Mouse (Mus musculus) forebrain, embryonic 15.5 days (tissue): ENCODE results near the gene Prkcz. TPM values are rescaled to one million over a fixed set of nuclear protein-coding genes. Genes with fewer than 3 reads are reported as not detected.

Experiments
- ATAC-seq: fragments of 200-750 bp; cut with Nextera tagmentation; replicated peaks from 2 replicates; pipeline ENCODE4 v1.8.0; 2017; ENCODE audit warnings: mild to moderate bottlenecking, moderate TSS enrichment, moderate library complexity
- H3K27ac ChIP-seq: fragments of 300-500 bp; sonication (generic); replicated peaks from 2 replicates; pipeline ENCODE4 v1.5.1; 2015; ENCODE audit warnings: mild to moderate bottlenecking, inconsistent platforms
- H3K27me3 ChIP-seq: fragments of 300-500 bp; sonication (generic); 2 replicates; pipeline ENCODE4 v1.6.1; 2015; ENCODE audit warnings: inconsistent platforms
- H3K36me3 ChIP-seq: fragments of 300-500 bp; sonication (generic); 2 replicates; pipeline ENCODE4 v1.6.1; 2015; ENCODE audit warnings: mild to moderate bottlenecking, inconsistent platforms
- H3K4me1 ChIP-seq: fragments of 300-500 bp; sonication (generic); 2 replicates; pipeline ENCODE4 v1.6.1; 2015; ENCODE audit warnings: inconsistent platforms
- H3K4me2 ChIP-seq: fragments of 300-500 bp; sonication (generic); replicated peaks from 2 replicates; pipeline ENCODE4 v1.6.1; 2015; ENCODE audit warnings: mild to moderate bottlenecking, inconsistent platforms
- H3K4me3 ChIP-seq: fragments of 300-500 bp; sonication (generic); 2 replicates; pipeline ENCODE4 v1.5.1; 2015; ENCODE audit warnings: mild to moderate bottlenecking, inconsistent platforms
- H3K9ac ChIP-seq: fragments of 300-500 bp; sonication (generic); replicated peaks from 2 replicates; pipeline ENCODE4 v1.6.1; 2015; ENCODE audit warnings: mild to moderate bottlenecking, inconsistent platforms
- H3K9me3 ChIP-seq: fragments of 300-500 bp; sonication (generic); 2 replicates; pipeline ENCODE4 v1.6.1; 2016; ENCODE audit warnings: inconsistent platforms
- WGBS: fragments of 180-500 bp; shearing (Covaris S2); methylation state at CpG from one replicate; pipeline ENCODE4 v1.1.7; 2015; ENCODE audit warnings: mixed read lengths; 5-methylcytosine and 5-hydroxymethylcytosine counted together
- polyA plus RNA-seq: library from polyadenylated mRNA; unstranded; fragments of >200 nt; fragmentation: Nextera tagmentation; extraction: Ambion mirVana; gene quantifications from 2 replicates; pipeline ENCODE4 v1.2.1, GENCODE M21; 2015

Gene Prkcz
- 62.2 and 69.1 TPM in 2 replicates for polyA plus RNA-seq

GRCm38 (mm10) chr4:155361303-155361791, at the start of gene Prkcz:
Prkcz (minus strand) TSS chr4:155361361.
- Histone ChIP-seq H3K9ac (no peak within 1 kb of the TSS), H3K4me1 (peaks cover 12% of the 10 kb centered on the region), H3K4me3 (peak within 1 kb of the TSS; percentile 40), H3K27me3 (peaks cover 64% of the 10 kb centered on the region), H3K36me3 (no peaks in the 10 kb centered on the region), H3K9me3 (no peaks in the 10 kb centered on the region), H3K27ac (no peak within 1 kb of the TSS), H3K4me2 (peak within 1 kb of the TSS; percentile 54)
- under 1% methylated on average over 51 of the region's 51 CpGs for WGBS
- ATAC-seq, result peak; percentile 64; the same call in 1 of the 2 replicates

- Histone ChIP-seq H3K9me3 (no peaks in the 10 kb centered on the region), H3K4me1 (peaks cover 13% of the 10 kb centered on the region), H3K9ac (peak within 1 kb of the TSS; percentile 47), H3K4me3 (peak within 1 kb of the TSS; percentile 60), H3K27me3 (no peaks in the 10 kb centered on the region), H3K36me3 (no peaks in the 10 kb centered on the region), H3K4me2 (peak within 1 kb of the TSS; percentile 89), H3K27ac (peak within 1 kb of the TSS; percentile 44)
- peak; percentile 99 for ATAC-seq
- under 1% methylated on average over 35 of the region's 35 CpGs for WGBS
These were observed 48.1 kb upstream of the Prkcz start, which contains the start of gene Cfap74 for GRCm38 (mm10) chr4:155409058-155409776. Cfap74 (plus strand) TSS chr4:155409190.

DNA sequence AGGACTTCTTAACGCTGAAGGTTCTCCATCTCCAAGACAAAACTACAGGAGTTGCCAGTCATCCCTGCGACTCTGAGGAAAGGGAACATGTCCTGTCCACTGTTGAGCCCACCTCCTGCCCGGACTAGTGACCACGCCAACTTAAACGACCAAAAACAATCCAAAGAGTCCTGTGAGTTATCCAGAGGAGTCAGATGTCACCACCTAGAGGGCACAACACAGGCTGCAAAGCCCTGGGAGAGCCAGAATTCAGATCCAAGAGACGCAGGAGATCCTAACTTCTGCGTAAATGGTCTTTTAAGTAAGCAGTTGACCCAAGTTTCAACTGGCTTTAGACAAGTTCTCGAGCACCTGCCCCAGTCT, 47.5 kb upstream of the Prkcz start:
- Histone ChIP-seq H3K9ac (peak overlapping the region; percentile 47), H3K4me3 (peak overlapping the region; percentile 60), H3K27ac (no peak overlapping the region), H3K27me3 (no peaks in the 10 kb centered on the region), H3K36me3 (no peaks in the 10 kb centered on the region), H3K9me3 (no peaks in the 10 kb centered on the region), H3K4me1 (peaks cover 13% of the 10 kb centered on the region), H3K4me2 (peak overlapping the region; percentile 89)
- under 1% methylated on average over 8 of the region's 8 CpGs for WGBS
- ATAC-seq, result peak; percentile 57

- ATAC-seq, result no peak
- no peak overlapping the region for H3K9ac ChIP-seq
- no peak overlapping the region for H3K4me3 ChIP-seq
- no peak overlapping the region for H3K4me2 ChIP-seq
- no peak overlapping the region for H3K27ac ChIP-seq
- no peaks in the 10 kb centered on the region for H3K36me3 ChIP-seq
- no peaks in the 10 kb centered on the region for H3K9me3 ChIP-seq
- H3K4me1 ChIP-seq, result peaks cover 7% of the 10 kb centered on the region
- peaks cover 17% of the 10 kb centered on the region for H3K27me3 ChIP-seq
- WGBS, result 69% methylated on average over 1 of the region's 1 CpGs
These were observed 41.3 kb upstream of the Prkcz start for GRCm38 (mm10) chr4:155402489-155402888.

DNA sequence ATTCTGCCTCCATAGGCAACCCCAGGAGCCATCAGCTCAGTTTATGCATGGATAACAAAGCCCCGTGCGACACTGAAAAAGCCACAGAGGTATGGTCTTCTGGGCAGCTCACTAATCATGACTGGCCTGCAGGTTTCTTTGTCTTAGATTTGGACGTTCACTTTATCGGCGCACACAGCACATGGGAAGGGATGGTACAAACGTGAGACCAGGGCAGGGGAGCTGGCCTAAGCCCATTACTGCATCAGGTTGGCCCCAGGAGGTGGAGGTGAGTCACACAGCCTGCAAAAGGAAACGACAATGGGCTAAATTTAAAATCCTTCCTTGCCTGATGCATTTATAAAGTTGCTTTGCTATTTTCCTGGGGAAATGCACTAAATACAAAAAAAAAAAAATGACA, 40.0 kb upstream of the Prkcz start:
- Histone ChIP-seq H3K27me3 (peaks cover 28% of the 10 kb centered on the region), H3K4me1 (peaks cover 8% of the 10 kb centered on the region), H3K9me3 (no peaks in the 10 kb centered on the region), H3K36me3 (no peaks in the 10 kb centered on the region), H3K4me2 (no peak overlapping the region), H3K9ac (no peak overlapping the region), H3K27ac (no peak overlapping the region), H3K4me3 (no peak overlapping the region)
- 65% methylated on average over 7 of the region's 7 CpGs for WGBS
- ATAC-seq, result no peak

DNA sequence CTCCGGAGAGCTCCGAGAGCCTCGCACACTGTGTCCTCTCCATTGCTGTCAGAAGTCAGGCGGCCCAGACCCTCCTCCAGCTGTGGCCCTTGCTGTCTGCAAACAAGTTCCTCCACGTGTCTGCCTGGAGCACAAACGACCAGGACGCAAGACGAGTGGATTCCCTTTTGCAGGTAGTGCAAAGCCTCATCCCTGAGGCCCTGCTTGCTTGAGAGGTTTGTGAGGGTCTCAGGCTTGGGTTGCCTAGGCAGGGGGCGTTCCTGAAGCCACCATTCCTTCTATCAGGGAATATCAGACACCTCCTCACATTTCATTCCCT, 37.0 kb upstream of the Prkcz start:
- Histone ChIP-seq H3K27me3 (peaks cover 28% of the 10 kb centered on the region), H3K9ac (no peak overlapping the region)

GRCm38 (mm10) chr4:155397511-155398221, 36.5 kb upstream of the Prkcz start, which contains the start of gene Gabrd:
Gabrd (minus strand) TSS chr4:155398112.
- Histone ChIP-seq H3K4me1 (peaks cover 8% of the 10 kb centered on the region), H3K27me3 (peaks cover 28% of the 10 kb centered on the region), H3K27ac (no peak within 1 kb of the TSS), H3K36me3 (no peaks in the 10 kb centered on the region), H3K9me3 (no peaks in the 10 kb centered on the region), H3K9ac (peak within 1 kb of the TSS; percentile 36; the same call in 1 of the 2 replicates), H3K4me2 (peak within 1 kb of the TSS; percentile 86), H3K4me3 (peak within 1 kb of the TSS; percentile 47)
- under 1% methylated on average over 57 of the region's 57 CpGs for WGBS
- ATAC-seq, result peak; percentile 51; the same call in 1 of the 2 replicates

More for the DNA sequence above, 37.0 kb upstream of the Prkcz start:
- H3K36me3 ChIP-seq, result no peaks in the 10 kb centered on the region
- H3K4me1 ChIP-seq, result peaks cover 8% of the 10 kb centered on the region
- peak overlapping the region; percentile 86 for H3K4me2 ChIP-seq
- no peaks in the 10 kb centered on the region for H3K9me3 ChIP-seq
- no peak overlapping the region for H3K27ac ChIP-seq
- ATAC-seq, result no peak
- WGBS, result 4% methylated on average over 9 of the region's 9 CpGs
- H3K4me3 ChIP-seq, result peak overlapping the region; percentile 47

DNA sequence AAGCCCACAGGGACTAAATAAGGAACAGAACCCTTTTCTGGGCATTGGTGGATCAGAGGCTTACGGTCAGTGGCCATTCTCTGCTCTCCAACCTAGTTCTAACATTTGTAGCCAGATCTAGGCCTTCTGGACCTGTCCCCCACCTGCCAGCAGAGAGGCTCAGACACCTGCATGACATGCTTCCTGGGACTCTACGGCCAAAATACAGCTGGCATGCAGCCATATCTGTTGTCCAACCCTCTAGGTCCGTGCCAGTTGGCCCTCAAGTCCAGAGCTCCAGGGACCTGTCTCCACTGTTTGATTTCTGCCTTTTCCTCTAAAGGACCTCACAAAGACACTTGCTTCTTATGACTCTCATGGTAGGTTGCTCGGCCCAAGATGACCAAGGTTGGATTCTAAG, 35.6 kb upstream of the Prkcz start:
- 87% methylated on average over 4 of the region's 4 CpGs for WGBS
- H3K4me1 ChIP-seq, result peaks cover 8% of the 10 kb centered on the region
- H3K36me3 ChIP-seq, result no peaks in the 10 kb centered on the region
- H3K4me2 ChIP-seq, result no peak overlapping the region
- no peak overlapping the region for H3K27ac ChIP-seq
- ATAC-seq, result no peak
- no peaks in the 10 kb centered on the region for H3K9me3 ChIP-seq
- no peak overlapping the region for H3K9ac ChIP-seq
- H3K4me3 ChIP-seq, result no peak overlapping the region
- H3K27me3 ChIP-seq, result peaks cover 28% of the 10 kb centered on the region

DNA sequence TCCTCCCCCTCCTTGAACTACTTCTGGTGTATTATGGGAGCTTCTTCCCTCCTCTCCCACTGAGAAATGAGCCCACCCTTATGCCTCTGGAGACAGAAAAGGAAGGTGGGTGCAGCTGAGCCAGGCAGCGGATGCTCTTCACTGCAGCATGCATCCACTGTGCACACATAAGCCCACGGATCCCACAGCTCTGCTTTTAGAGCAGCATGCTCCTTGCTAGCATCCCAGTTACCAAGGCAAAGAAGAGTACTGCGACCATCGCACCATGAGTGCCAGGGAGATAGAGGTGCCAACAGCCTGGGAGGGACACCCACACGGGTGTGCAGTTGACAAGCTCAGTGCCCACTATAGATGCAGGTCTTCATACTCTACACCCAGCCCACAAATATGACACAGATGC, 34.3 kb upstream of the Prkcz start:
- H3K27me3 ChIP-seq, result peaks cover 28% of the 10 kb centered on the region

DNA sequence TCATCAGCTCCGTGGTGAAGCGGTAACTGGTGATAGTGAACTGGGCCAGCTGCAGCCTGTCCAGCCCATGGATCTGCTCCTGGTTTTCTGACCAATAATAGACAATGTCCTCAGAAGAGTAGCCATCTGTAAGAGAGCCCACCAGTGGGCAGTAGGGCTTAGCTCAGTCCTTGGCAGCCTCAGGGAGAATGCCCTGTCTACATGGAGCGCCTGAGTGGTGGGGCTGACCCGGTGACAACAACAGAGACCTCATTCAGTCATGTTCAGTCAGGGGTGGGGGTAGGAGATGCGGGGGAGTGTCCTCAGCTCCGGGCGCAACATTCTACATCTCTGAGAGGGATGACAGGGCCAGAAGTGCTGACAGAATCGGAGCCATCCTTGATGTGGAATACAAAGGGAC, 26.0 kb upstream of the Prkcz start:
- H3K4me1 ChIP-seq, result no peaks in the 10 kb centered on the region
- no peak overlapping the region for H3K4me2 ChIP-seq
- H3K27me3 ChIP-seq, result no peaks in the 10 kb centered on the region
- ATAC-seq, result no peak
- H3K27ac ChIP-seq, result no peak overlapping the region
- H3K9me3 ChIP-seq, result no peaks in the 10 kb centered on the region
- H3K9ac ChIP-seq, result no peak overlapping the region
- H3K4me3 ChIP-seq, result no peak overlapping the region
- WGBS, result 86% methylated on average over 8 of the region's 8 CpGs
- H3K36me3 ChIP-seq, result no peaks in the 10 kb centered on the region

More for the DNA sequence above, 34.3 kb upstream of the Prkcz start:
- Histone ChIP-seq H3K4me2 (no peak overlapping the region), H3K9me3 (no peaks in the 10 kb centered on the region), H3K27ac (no peak overlapping the region), H3K9ac (no peak overlapping the region), H3K4me3 (no peak overlapping the region), H3K36me3 (no peaks in the 10 kb centered on the region), H3K4me1 (peaks cover 8% of the 10 kb centered on the region)
- 81% methylated on average over 5 of the region's 5 CpGs for WGBS
- ATAC-seq, result no peak

DNA sequence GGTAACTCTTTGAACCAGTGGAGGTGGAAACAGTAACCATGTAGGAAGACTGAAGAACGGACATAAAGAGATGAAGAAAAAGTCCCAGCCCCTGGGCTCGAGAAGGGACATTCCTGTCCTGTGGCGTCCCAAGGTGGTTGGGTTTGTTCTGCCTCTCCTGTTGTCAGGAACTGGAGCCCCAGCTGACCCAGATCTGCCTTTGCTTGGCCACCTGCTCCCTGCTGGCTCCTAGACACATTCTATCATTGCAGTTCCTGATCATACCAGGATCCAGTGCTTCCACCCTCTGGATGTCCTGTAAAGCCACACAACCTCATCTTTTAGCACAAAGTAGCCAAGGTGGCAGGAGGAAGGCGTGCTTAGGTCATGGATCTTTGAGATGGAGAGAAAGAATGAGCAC, 22.2 kb upstream of the Prkcz start:
- no peak overlapping the region for H3K9ac ChIP-seq
- WGBS, result 76% methylated on average over 4 of the region's 4 CpGs
- no peak for ATAC-seq
- no peak overlapping the region for H3K27ac ChIP-seq
- H3K27me3 ChIP-seq, result no peaks in the 10 kb centered on the region
- no peaks in the 10 kb centered on the region for H3K9me3 ChIP-seq
- H3K4me1 ChIP-seq, result no peaks in the 10 kb centered on the region
- H3K4me2 ChIP-seq, result no peak overlapping the region
- no peak overlapping the region for H3K4me3 ChIP-seq
- H3K36me3 ChIP-seq, result no peaks in the 10 kb centered on the region

- Histone ChIP-seq H3K4me2 (no peak overlapping the region), H3K9me3 (no peaks in the 10 kb centered on the region), H3K9ac (no peak overlapping the region), H3K27ac (no peak overlapping the region), H3K36me3 (no peaks in the 10 kb centered on the region), H3K4me1 (no peaks in the 10 kb centered on the region), H3K27me3 (no peaks in the 10 kb centered on the region), H3K4me3 (no peak overlapping the region)
- ATAC-seq, result no peak
- 23% methylated on average over 9 of the region's 9 CpGs for WGBS
These were observed 21.6 kb upstream of the Prkcz start for GRCm38 (mm10) chr4:155382752-155383151.
